Mouse (Mus musculus): ENCODE measurements around the gene Colgalt2.

Gene Colgalt2

DNA sequence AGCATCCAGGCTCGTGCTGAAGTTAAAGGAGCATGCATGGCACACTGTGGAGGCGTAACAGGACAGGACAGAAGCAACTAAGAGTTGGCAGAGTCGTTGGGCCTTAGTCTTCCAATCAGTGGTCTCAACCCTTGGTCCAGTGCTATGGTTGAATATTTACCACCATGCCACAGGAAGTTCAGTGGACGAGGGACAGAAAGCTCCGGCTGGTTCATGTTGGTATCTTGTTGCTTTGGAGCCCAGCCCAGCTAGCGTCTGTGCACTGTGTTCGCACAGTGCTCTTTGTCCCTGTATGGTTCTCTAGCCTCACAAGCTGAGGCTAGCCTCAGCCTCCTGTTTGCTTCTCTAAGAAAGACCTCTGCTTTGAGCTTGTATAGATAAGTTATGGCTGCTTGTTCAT, 134.9 kb downstream of the Colgalt2 start:
- no peak for DNase-seq (ENCODE audit: low spot score in 2 of 2)

DNA sequence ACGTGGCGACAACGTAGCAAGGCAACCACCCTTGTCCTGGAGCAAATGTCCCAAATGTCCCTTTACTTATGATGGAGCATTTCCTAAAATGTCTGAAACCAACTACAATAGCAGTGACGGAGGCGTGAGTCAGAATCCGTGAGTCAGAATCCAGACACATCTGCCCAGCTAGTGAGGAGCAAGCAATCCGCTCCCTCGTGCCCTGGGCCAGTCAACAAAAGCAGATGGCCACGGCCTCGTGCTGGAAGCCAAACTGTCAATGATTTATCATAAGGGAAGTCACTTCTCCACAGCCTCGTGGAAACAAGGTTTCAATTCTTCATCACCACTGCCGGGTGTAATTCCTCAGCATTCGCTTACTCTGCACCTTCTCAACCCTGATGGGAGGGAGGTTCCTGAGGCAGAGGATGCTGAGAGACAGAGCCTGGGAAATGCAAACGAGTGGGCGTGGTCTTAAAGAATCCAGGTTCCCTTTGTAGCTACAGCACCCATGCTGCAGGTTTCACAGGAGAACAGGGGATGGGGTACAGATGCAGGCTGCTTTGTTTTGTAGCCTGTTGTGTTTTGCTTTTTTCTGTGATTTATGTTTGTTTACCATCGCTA, 136.9 kb downstream of the Colgalt2 start:
- DNase-seq (ENCODE audit: low spot score in 2 of 2), result peak in 1 of 2 experiments; percentile 15

DNA sequence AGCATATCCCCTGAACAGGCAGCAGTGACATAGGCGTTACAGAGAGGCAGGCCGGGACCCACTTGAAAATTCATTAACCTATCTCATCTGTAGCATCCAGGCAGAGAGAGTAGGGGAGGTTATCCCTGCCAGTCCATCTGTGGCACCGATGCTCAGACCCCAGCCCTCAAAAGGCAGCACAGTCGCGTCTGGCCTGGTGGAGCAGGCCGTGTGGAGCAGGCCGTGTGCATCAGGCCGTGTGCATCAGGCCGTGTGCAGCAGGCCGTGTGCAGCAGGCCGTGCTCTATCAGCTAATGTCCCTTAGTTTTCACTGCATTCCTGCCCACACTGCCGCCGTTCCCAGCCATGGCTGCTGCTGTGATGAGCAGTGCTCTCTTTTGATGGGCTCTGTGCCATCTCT, 137.6 kb downstream of the Colgalt2 start:
- no peak for DNase-seq (ENCODE audit: low spot score in 2 of 2)

DNA sequence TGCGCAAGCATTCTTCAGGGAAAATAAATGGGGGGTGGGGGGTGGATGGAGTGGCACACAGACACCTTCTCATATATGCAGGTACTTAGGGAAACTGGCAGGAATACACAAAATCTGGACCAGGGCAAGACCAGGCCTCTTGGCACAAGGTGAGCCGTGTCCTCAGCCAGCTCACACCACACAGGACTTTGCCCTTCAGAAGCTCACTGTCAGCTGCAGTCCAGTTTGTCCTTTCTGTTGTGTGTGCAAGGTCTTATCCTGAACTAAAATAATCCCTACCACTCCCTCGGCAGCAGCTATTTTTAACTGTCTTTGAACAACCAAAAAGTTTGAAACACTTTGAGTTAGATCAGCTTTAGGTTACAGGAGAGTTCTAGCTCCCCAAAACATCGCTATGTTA, 139.2 kb downstream of the Colgalt2 start:
- DNase-seq (ENCODE audit: low spot score in 2 of 2), result no peak

DNA sequence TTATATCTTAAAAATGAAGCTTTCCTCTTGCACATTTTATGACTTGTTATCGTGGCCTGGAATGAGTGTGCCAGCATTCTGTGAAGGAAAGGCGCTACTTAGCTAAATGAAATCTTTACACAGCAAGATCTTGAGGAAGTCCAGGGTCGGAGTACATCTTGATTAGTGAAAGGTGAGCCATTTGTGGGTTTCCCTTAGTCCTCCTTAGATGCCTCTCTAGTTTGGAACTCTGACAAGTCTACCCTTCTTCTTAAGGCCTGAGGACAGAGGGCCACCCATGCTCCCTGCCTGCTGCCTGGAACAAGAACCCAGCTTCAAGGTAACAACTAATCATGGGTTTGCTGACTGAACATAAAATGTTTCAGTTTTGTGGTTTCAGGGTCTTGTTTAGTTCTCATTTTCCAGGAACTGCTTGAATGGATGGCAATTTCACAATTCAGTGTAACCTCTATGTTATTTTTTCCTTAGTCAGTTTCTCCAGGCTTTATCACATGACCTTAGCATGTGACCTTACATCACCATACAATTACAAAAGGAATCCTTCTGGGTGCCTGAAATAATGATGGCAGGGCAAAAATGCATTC, 140.8 kb downstream of the Colgalt2 start:
- no peak for DNase-seq (ENCODE audit: low spot score in 2 of 2)

DNA sequence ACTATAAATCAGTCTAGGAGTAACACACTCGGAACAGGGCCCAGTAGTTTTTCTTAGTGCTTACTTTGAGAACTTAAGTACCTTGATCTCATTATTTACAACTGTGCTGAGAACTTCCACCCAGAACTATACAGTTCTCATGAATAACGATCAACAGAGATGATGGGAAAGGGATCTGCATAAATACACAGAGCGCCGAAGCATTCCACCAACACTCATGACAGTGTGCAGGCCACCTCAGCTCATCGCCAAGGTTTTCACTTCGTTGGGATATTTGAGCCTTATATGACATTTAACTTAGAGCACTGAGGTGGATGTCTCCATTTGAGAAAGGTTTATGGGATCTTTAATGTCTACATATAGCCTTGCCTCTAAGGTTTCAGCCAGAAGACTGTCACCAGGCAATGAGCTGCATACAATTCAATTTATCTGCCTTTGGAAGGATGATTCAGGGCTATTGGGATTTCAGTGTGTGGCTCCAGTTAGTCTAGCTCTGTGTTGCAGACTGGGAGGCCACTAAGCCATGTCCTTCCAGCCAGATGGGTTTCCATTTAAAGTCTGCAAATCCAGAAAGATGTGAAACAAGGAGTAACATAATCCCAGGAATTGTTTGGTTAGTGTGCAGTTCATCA, 143.2 kb downstream of the Colgalt2 start:
- no peak for DNase-seq (ENCODE audit: low spot score in 2 of 2)

DNA sequence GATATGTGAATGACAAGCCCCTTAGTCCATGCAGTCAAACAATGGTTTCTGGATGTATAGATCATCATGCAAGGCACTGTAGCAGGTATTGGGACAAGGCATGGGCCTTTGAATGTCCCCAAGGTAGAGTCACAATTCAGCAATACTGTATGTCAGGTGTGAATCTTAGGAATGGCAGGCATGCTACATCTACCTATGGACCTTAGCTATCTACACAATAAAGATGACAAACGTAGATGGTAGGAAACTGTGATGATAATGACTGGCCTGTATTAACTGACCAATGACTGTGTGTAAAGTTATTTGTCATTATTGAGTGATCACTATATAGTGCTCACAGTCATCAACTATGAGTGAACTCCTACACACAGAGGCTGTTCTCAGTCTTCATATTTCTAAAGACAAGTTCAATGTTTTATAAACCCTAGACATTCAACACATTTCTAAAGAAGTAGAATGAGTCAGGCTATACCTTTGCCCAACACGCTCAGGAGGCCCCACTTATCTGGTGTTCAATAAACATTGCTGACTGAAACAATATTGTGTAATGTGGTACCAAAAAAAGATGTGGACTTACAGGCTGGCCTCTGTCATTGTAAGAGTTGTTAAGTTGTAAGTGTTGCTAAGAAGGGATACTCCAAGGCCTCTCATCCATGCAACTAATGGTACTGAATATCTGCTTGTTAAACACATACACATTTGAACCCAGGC, 144.0 kb downstream of the Colgalt2 start:
- DNase-seq (ENCODE audit: low spot score in 2 of 2), result no peak

DNA sequence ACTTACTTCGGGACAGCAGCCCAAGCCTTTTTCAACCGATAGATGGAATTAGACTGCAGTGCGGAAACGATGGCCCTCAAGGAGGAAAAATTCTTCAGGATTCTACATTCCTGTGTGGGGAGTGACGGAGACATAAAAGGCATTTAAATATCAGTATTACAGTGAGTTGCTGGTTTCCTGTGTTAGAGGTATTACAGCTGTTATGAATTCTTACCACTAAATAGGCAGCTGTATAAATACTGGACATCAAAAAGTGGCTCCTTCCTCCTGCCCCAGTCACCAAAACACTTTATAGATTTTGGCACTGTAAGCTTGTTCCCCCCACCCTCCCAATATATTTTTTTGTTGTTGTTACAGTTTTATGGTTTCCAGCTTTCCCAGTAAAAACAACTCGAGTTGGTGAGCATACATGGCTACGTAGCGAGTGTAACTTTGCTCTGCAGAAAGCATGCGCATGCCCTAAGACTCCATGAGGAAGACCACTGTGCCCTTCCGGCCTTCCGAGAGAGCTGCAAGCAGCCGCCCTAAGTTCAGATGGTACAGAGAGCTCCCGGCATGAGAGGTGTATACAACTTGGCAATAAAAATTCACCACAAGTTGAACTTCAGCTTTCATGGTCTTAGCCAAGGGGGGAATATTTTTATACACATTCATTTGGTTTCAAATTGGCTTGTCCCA, 149.6 kb downstream of the Colgalt2 start:
- no peak for DNase-seq (ENCODE audit: low spot score in 2 of 2)

DNA sequence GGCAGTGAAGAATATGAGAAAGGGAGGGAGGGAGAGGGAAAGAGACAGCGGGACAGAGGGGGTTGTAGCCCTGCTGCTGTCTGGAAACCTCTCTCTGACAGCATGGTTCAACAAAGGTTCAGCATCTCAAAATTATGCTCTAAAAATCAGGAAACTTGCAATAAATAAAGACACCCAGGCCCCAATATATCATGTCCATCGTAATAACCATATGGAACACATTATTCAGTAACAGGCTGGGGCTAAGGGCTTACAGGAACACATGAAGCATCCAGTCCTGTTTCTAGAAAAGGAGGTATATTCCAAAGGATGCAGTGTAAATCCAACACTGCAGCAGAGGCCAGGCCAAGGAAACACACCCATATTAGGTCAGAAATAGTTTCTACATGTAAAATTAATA, 150.9 kb downstream of the Colgalt2 start:
- DNase-seq (ENCODE audit: low spot score in 2 of 2), result no peak

DNA sequence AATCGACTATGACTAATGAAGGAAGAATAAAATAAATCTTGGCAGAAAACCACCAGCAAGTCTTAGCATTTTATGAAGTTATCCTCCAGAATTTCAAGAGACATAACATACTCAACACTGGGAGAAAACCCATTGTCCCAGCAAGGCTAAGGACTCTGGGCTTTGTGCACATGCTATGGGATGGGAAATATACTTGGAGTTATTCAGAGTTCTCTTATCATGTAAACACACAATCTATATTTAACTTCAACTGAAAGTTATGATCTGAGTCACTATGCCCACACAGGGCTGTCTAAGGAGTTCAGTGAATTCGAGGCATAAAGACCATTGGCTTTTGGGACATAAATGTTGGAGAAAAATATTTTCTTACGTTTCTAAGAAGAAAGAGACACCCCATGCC, 151.3 kb downstream of the Colgalt2 start:
- no peak for DNase-seq (ENCODE audit: low spot score in 2 of 2)

DNA sequence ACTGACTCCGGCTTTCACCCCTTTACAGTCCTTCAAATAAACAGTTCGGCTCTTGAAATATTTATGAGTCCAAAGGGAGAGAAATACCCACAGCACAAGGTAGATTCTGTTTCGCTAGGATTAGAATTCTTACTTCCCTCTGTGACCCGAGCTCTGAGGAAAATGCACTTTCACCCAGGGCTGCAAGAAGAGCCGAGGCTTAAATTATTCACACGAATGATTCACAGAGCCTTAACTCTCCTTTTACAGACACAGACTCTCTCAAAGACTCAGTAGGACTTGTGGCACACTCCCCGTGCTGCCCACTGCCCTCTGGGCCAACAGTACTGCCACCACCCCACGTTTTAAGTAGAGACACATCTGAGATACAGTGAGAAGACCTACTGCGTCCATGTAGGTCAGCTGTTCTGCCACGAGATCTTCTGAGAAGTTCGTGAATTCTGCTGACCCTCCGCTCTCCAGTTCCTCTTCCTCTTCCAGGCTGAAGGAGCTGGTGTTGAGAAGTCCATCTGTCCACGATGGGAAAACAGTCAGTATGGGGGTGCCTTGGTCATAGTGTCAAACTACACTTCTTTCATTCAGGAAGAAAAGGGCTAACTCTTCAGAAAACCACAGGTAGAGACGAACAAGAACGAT, 154.4 kb downstream of the Colgalt2 start:
- DNase-seq (ENCODE audit: low spot score in 2 of 2), result no peak

DNA sequence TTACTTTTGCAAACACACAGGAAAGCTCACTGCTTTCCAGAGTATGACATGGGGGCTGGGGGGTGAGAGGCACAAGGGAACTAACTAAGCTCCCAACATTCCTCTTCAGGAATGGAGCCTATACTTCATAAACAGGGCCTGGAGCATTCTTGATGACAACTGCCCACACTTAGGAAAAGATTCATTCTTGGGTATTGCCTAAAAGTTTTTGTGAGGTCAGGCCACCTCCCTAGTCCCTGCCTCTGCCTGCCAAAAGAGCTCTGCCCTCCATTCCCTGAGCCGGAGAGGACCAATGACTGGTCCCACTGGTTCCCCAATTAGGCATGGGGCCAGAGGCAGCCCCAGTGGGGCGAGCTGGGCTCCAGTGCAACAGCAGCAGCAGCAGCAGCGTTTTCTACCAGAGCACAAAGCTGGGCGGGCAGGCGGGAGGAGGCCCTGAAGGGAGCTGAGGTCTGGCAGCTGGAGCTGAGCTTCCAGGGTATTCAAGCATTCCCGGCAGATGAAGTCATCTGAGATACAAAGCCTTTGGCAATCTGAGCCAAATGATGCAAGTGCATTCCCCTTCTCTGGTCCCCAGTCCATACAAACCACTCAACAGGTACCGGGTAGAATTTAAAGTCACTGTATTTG, 156.4 kb downstream of the Colgalt2 start:
- peak in 1 of 2 experiments; percentile 57 for DNase-seq (ENCODE audit: low spot score in 2 of 2)

DNA sequence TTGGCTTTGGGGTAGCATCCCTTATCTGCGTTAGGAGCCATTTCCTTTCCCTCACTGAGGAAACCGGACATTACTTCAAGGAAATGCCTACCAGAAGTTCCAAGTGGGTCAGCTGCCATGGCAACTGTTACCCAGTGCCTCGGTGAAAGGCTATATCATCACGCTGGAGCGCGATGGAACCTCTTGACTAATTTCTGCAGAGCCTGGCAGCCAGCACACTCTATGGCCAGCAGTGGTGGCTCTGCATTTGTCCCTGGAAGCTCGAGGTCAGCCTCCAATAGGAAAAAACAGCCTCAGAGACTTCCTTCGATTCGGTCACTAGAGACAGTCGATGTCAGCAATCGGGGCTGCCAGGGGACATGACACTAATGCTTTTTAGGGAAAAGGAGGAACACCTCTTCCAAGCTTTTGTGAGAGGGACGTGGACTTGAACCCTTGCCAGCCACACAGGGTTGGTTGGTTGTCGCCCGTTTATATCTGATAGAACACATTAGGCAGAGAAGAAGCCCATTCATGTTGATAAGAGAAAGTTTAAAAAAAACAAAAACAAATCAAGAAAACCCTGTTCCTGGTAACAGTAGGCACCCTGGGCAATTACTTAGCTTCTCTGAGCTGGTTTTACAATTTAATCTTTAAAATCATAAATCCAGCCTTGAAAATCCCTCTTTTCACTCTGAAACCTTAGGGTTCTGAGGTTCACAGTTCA, 157.1 kb downstream of the Colgalt2 start:
- no peak for DNase-seq (ENCODE audit: low spot score in 2 of 2)

All from urinary bladder, adult 18-20 months (tissue).